Mouse (Mus musculus): ENCODE measurements at regions not wholly inside any gene's neighbourhood (a gene's known extent, or its start where the extent isn't known, plus 50 kb on each side); places are given as distances from the start of the nearest gene placed in this dataset.

DNA sequence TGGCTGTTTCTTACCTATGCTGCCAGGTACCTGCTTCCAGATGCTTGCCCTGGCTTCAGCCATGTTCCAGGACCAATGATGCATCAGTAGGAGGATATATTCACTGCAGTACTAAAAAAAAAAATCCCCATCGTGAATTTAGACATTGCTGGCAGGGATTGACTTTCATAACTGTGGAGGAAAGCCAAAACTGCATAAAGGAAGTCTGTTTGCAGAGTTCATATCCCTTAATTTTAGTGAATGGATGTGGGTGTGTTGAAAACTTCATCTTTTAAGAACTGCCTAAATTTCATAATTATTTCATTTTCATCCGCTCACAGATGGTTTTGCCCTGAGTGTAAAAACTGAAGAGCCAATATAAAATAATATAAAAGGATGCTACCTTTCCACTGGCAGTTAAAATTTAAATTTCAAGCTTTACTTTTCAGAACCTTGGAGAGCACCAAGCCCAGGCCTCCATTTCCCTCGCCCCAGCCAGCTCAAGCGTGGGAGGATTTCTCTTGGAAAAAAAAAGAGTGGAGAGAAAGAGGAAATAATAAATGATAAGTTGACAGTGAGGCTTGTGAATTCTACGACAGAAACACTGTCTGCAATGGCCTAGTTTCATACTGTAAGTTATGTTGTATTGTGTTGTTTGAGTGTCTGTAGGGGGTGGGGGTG is 50.3 kb upstream of the Akt3 start:
- no peak for TF ChIP-seq GATA1 (IDR thresholded peaks at IDR 0.05; ENCODE audit: low read length)
- no peak for TF ChIP-seq TAL1 (IDR thresholded peaks at IDR 0.05; ENCODE audit: low read length)
- no peaks in the 10 kb centered on the region for H3K27me3 ChIP-seq (ENCODE audit: control insufficient read depth)
- H3K36me3 ChIP-seq (ENCODE audit: control insufficient read depth), result no peaks in the 10 kb centered on the region

More for the DNA sequence above, 50.3 kb upstream of the Akt3 start:
- no peaks in the 10 kb centered on the region for H3K9me3 ChIP-seq (ENCODE audit: control insufficient read depth, low read length)
- no peaks in the 10 kb centered on the region for H3K4me1 ChIP-seq (ENCODE audit: control insufficient read depth)
- no peak overlapping the region for H3K4me3 ChIP-seq (replicated peaks)

Measured in erythroblast, embryonic 14.5 days (primary cell).